Mouse (Mus musculus) neural tube, embryonic 11.5 days (tissue): ENCODE measurements around the gene Sorl1. TPM values are rescaled to one million over a fixed set of nuclear protein-coding genes. Genes with fewer than 3 reads are reported as not detected.

ENCODE experiments used
- ATAC-seq: fragments of 200-750 bp; cut with Nextera tagmentation; 2 replicates; pipeline ENCODE4 v1.8.0; 2017; ENCODE audit warnings: moderate number of reproducible peaks, mild to moderate bottlenecking, moderate TSS enrichment, moderate library complexity; ENCODE audit not compliant: insufficient read depth, low FRiP score, low TSS enrichment
- DNase-seq: peaks from one replicate; pipeline ENCODE4 v3.0.0-alpha.2; 2015; ENCODE audit warnings: low spot score
- H3K27ac ChIP-seq: fragments of 300-500 bp; sonication (generic); 2 replicates; pipeline ENCODE4 v1.5.1; 2014; ENCODE audit warnings: low read depth, mild to moderate bottlenecking, low read length
- H3K27me3 ChIP-seq: fragments of 300-500 bp; sonication (generic); 2 replicates; pipeline ENCODE4 v1.6.1; 2014; ENCODE audit warnings: mild to moderate bottlenecking, low read length, mixed read lengths; ENCODE audit not compliant: control insufficient read depth, insufficient read depth
- H3K36me3 ChIP-seq: fragments of 300-500 bp; sonication (generic); 2 replicates; pipeline ENCODE4 v1.6.1; 2014; ENCODE audit warnings: mild to moderate bottlenecking, low read length, moderate library complexity, mixed read lengths; ENCODE audit not compliant: control insufficient read depth, insufficient read depth
- H3K4me1 ChIP-seq: fragments of 300-500 bp; sonication (generic); 2 replicates; pipeline ENCODE4 v1.6.1; 2014; ENCODE audit warnings: low read length, mixed read lengths; ENCODE audit not compliant: control insufficient read depth, insufficient read depth
- H3K4me2 ChIP-seq: fragments of 300-500 bp; sonication (generic); 2 replicates; pipeline ENCODE4 v1.6.1; 2014; ENCODE audit warnings: low read depth, mild to moderate bottlenecking, moderate library complexity
- H3K4me3 ChIP-seq: fragments of 300-500 bp; sonication (generic); 2 replicates; pipeline ENCODE4 v1.5.1; 2014; ENCODE audit warnings: low read depth, low read length
- H3K9ac ChIP-seq: fragments of 300-500 bp; sonication (generic); 2 replicates; pipeline ENCODE4 v1.6.1; 2014; ENCODE audit warnings: mild to moderate bottlenecking, low read length
- H3K9me3 ChIP-seq: fragments of 300-500 bp; sonication (generic); 2 replicates; pipeline ENCODE4 v1.6.1; 2016; ENCODE audit warnings: low read length; ENCODE audit not compliant: control insufficient read depth
- WGBS: fragments of 180-500 bp; shearing (Covaris S2); extraction: QIAGEN DNeasy Blood & Tissue Kit; methylation state at CpG from one replicate; pipeline ENCODE4 v1.1.7; 2014; 5-methylcytosine and 5-hydroxymethylcytosine counted together
- polyA plus RNA-seq: library from polyadenylated mRNA; unstranded; fragments of >200 nt; fragmentation: Nextera tagmentation; extraction: Ambion mirVana; gene quantifications from 2 replicates; pipeline ENCODE4 v1.2.1, GENCODE M21; 2014

Gene Sorl1
- polyA plus RNA-seq, 1 experiment from 2014 or later = 11.6 TPM

- WGBS = 82% methylated on average over 5 of the region's 5 CpGs
- no peak for ATAC-seq
- DNase-seq = no peak
- Histone ChIP-seq H3K4me2 (no peak overlapping the region), H3K4me1 (peaks cover 3% of the 10 kb centered on the region; the same call in 1 of the 2 replicates), H3K27me3 (no peaks in the 10 kb centered on the region), H3K27ac (no peak overlapping the region), H3K4me3 (no peak overlapping the region), H3K9ac (no peak overlapping the region), H3K36me3 (no peaks in the 10 kb centered on the region), H3K9me3 (no peaks in the 10 kb centered on the region)
Observed at GRCm38 (mm10) chr9:42113316-42113715, 10.8 kb downstream of the Sorl1 start.

GRCm38 (mm10) chr9:42112691-42113090, 11.4 kb downstream of the Sorl1 start:
- Histone ChIP-seq H3K9ac (no peak overlapping the region), H3K27ac (no peak overlapping the region), H3K27me3 (no peaks in the 10 kb centered on the region), H3K4me3 (no peak overlapping the region), H3K9me3 (no peaks in the 10 kb centered on the region), H3K36me3 (no peaks in the 10 kb centered on the region), H3K4me2 (no peak overlapping the region), H3K4me1 (peaks cover 3% of the 10 kb centered on the region; the same call in 1 of the 2 replicates)
- ATAC-seq (no peak), DNase-seq (no peak)
- WGBS = 90% methylated on average over 6 of the region's 6 CpGs

GRCm38 (mm10) chr9:42111256-42111655, 12.8 kb downstream of the Sorl1 start:
- Histone ChIP-seq H3K9ac (no peak overlapping the region), H3K4me2 (no peak overlapping the region), H3K9me3 (no peaks in the 10 kb centered on the region), H3K27ac (no peak overlapping the region), H3K27me3 (no peaks in the 10 kb centered on the region), H3K4me3 (no peak overlapping the region), H3K4me1 (no peaks in the 10 kb centered on the region; the same call in 1 of the 2 replicates), H3K36me3 (no peaks in the 10 kb centered on the region)
- WGBS = 87% methylated on average over 7 of the region's 7 CpGs
- ATAC-seq (no peak), DNase-seq (no peak)

GRCm38 (mm10) chr9:42109837-42110451, 14.2 kb downstream of the Sorl1 start:
- H3K4me2 ChIP-seq = no peak overlapping the region
- DNase-seq (peak; percentile 25), ATAC-seq (no peak)
- no peak overlapping the region for H3K9ac ChIP-seq
- H3K4me1 ChIP-seq = no peaks in the 10 kb centered on the region
- H3K4me3 ChIP-seq = no peak overlapping the region
- no peaks in the 10 kb centered on the region for H3K36me3 ChIP-seq
- no peaks in the 10 kb centered on the region for H3K9me3 ChIP-seq
- no peaks in the 10 kb centered on the region for H3K27me3 ChIP-seq
- WGBS = 54% methylated on average over 9 of the region's 9 CpGs
- peak overlapping the region; percentile 73 for H3K27ac ChIP-seq

GRCm38 (mm10) chr9:42109131-42109530, 15.0 kb downstream of the Sorl1 start:
- WGBS = 53% methylated on average over 5 of the region's 5 CpGs
- Histone ChIP-seq H3K9ac (no peak overlapping the region), H3K4me3 (no peak overlapping the region), H3K4me1 (no peaks in the 10 kb centered on the region), H3K36me3 (no peaks in the 10 kb centered on the region), H3K27me3 (no peaks in the 10 kb centered on the region), H3K27ac (no peak overlapping the region), H3K9me3 (no peaks in the 10 kb centered on the region), H3K4me2 (no peak overlapping the region)
- ATAC-seq = no peak
- DNase-seq = no peak

GRCm38 (mm10) chr9:42108369-42108951, 15.6 kb downstream of the Sorl1 start:
- Histone ChIP-seq H3K4me3 (no peak overlapping the region), H3K36me3 (no peaks in the 10 kb centered on the region), H3K9me3 (no peaks in the 10 kb centered on the region), H3K4me1 (no peaks in the 10 kb centered on the region), H3K9ac (no peak overlapping the region), H3K27ac (no peak overlapping the region), H3K4me2 (no peak overlapping the region), H3K27me3 (no peaks in the 10 kb centered on the region)
- DNase-seq (no peak), ATAC-seq (no peak)
- WGBS = 60% methylated on average over 6 of the region's 6 CpGs

GRCm38 (mm10) chr9:42107062-42107461, 17.0 kb downstream of the Sorl1 start:
- Histone ChIP-seq H3K4me3 (no peak overlapping the region), H3K4me2 (no peak overlapping the region), H3K36me3 (no peaks in the 10 kb centered on the region), H3K4me1 (no peaks in the 10 kb centered on the region), H3K27me3 (no peaks in the 10 kb centered on the region), H3K9me3 (no peaks in the 10 kb centered on the region), H3K27ac (no peak overlapping the region), H3K9ac (no peak overlapping the region)
- no peak for DNase-seq
- no peak for ATAC-seq
- 93% methylated on average over 10 of the region's 10 CpGs for WGBS

- no peak overlapping the region for H3K27ac ChIP-seq
- no peaks in the 10 kb centered on the region for H3K27me3 ChIP-seq
- no peak overlapping the region for H3K9ac ChIP-seq
- H3K4me2 ChIP-seq = no peak overlapping the region
- H3K9me3 ChIP-seq = no peaks in the 10 kb centered on the region
- 86% methylated on average over 7 of the region's 7 CpGs for WGBS
- H3K4me3 ChIP-seq = no peak overlapping the region
- no peaks in the 10 kb centered on the region for H3K36me3 ChIP-seq
- no peak for DNase-seq
- no peaks in the 10 kb centered on the region for H3K4me1 ChIP-seq
- ATAC-seq = no peak
Observed at GRCm38 (mm10) chr9:42106305-42106704, 17.8 kb downstream of the Sorl1 start.

GRCm38 (mm10) chr9:42103546-42103945, 20.6 kb downstream of the Sorl1 start:
- Histone ChIP-seq H3K4me3 (no peak overlapping the region), H3K27ac (no peak overlapping the region), H3K9ac (no peak overlapping the region), H3K4me2 (no peak overlapping the region), H3K36me3 (no peaks in the 10 kb centered on the region), H3K9me3 (no peaks in the 10 kb centered on the region), H3K27me3 (no peaks in the 10 kb centered on the region), H3K4me1 (no peaks in the 10 kb centered on the region)
- WGBS = 96% methylated on average over 7 of the region's 7 CpGs
- ATAC-seq (no peak), DNase-seq (no peak)
